ENCODE assay signal across 8 mouse cellular contexts in genomic region chr2:152293727-152294475, GRCm38 (mm10). TPM values are rescaled to one million over a fixed set of nuclear protein-coding genes. Genes with fewer than 3 reads are reported as not detected.
DNase-seq lines count a peak whose midpoint lies in the region; ATAC-seq lines count a peak whose summit lies in the region.

Gene Tbc1d20, plus strand, starts transcription at chr2:152293828.

- intact Hi-C loops in left cerebral cortex, postnatal 14 days (cut with DNase I), result no loop called here

- H3K9me3 ChIP-seq in intestine, embryonic 14.5 days (ENCODE audit: control insufficient read depth, low read length), result no peaks in the 10 kb centered on the region

- no peaks in the 10 kb centered on the region for H3K36me3 ChIP-seq in intestine, embryonic 14.5 days (ENCODE audit: control insufficient read depth, insufficient read depth, low read length)

- DNase-seq in adrenal gland, adult (ENCODE audit: inconsistent age in 2 of 2, low spot score in 1 of 2), result peak; percentile 94 to 98
- peak; percentile 94 for DNase-seq in embryo, embryonic 10.5 days (ENCODE audit: low spot score)
- peak; percentile 90 for DNase-seq in gastrocnemius, postnatal 25 days
- peak; percentile 93 for DNase-seq in intestine, embryonic 14.5 days (ENCODE audit: low spot score)
- peak; percentile 83 to 89 for DNase-seq in left cerebral cortex, postnatal 14 days (ENCODE audit: low spot score in 2 of 2)
- peak; percentile 95 for DNase-seq in mesoderm, embryonic 11.5 days (ENCODE audit: low read depth, low spot score)
- peak; percentile 84 to 87 for DNase-seq in right cerebral cortex, postnatal 36 days (ENCODE audit: low spot score in 2 of 2)
- DNase-seq in yolk sac, embryonic 10.5 days (ENCODE audit: low spot score), result peak; percentile 91

- peak within 1 kb of the TSS; percentile 88 for H3K4me3 ChIP-seq in intestine, embryonic 14.5 days (ENCODE audit: low read depth, low read length)

- peak within 1 kb of the TSS; percentile 73; the same call in 1 of the 2 replicates for H3K27ac ChIP-seq in intestine, embryonic 14.5 days (ENCODE audit: low read depth)

- H3K27me3 ChIP-seq in intestine, embryonic 14.5 days (replicated peaks; ENCODE audit: control insufficient read depth, insufficient read depth, low read length), result no peaks in the 10 kb centered on the region

- ATAC-seq in intestine, embryonic 14.5 days (replicated peaks; ENCODE audit: low FRiP score, low TSS enrichment, low read depth), result peak; percentile 97

- WGBS in intestine, embryonic 14.5 days, result under 1% methylated on average over 59 of the region's 70 CpGs

- peak within 1 kb of the TSS; percentile 80 for H3K4me2 ChIP-seq in intestine, embryonic 14.5 days (ENCODE audit: low read length)

- peak within 1 kb of the TSS; percentile 81 for H3K9ac ChIP-seq in intestine, embryonic 14.5 days (ENCODE audit: low read length)

- H3K4me1 ChIP-seq in intestine, embryonic 14.5 days (replicated peaks; ENCODE audit: control insufficient read depth, insufficient read depth, low read length), result peaks cover 16% of the 10 kb centered on the region

RNA-seq across cellular contexts. Expression of gene Tbc1d20, which starts in this region (rescaled TPM):
- 10 to 100 TPM; 27.0 to 28.9 TPM for total RNA-seq in gastrocnemius, postnatal 25 days (2021)
- polyA plus RNA-seq in intestine, embryonic 14.5 days (2014; fragmentation: Nextera tagmentation; extraction: Ambion mirVana), result 31.7 and 36.4 TPM in 2 replicates
- 10 to 100 TPM; 50.1 to 54.8 TPM for total RNA-seq in left cerebral cortex, postnatal 14 days (2021)

Comparison
In these comparisons a context has a peak if more than half of its experiments do, and no peak if none do; other contexts are left out.
1. Peak in every context shown above with its lines: DNase-seq, ATAC-seq, H3K4me3 ChIP-seq and H3K27ac ChIP-seq.